Mouse (Mus musculus) right cerebral cortex, postnatal 4 days (tissue): ENCODE results near the gene Col4a2.
"Not testable (repeated sequence)": the region's sequence is repeated elsewhere in the genome, so short reads cannot be mapped to it uniquely, and the experiment has no call there.

ENCODE experiments used
- DNase-seq: peaks from one replicate; pipeline ENCODE4 v3.0.0-alpha.2; 2022

Gene Col4a2

DNA sequence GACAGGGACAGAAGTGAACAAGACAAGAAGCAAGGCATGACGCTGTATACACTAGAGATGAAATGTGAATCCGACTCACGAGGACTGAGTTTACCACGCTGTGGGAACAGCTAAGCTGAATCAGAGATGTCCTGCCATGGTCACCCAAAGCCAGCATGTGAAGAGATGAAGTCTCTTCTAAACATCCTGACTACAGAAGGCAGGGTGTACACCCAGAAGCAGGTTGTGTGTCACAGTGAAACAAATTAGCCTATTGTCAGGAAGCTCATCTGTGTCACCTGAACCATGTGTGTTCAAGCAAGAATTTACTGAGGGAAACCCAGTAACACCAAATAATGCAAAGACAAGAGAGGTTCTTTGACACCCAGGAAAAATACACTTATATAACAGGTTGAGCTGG is 153.0 kb downstream of the Col4a2 start:
- DNase-seq: no peak

DNA sequence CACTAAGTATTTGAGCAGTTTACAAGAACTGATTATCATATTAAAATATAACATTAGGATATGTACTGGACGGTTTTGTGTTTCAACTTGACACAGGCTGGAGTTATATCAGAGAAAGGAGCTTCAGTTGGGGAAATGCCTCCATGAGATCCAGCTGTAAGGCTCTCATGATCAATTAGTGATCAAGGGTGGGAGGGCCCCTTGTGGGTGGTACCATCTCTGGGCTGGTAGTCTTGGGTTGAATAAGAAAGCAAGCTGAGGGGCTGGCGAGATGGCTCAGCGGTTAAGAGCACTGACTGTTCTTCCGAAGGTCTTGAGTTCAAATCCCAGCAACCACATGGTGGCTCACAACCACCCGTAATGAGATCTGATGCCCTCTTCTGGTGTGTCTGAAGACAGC is 153.9 kb downstream of the Col4a2 start:
- DNase-seq: not testable (repeated sequence)

DNA sequence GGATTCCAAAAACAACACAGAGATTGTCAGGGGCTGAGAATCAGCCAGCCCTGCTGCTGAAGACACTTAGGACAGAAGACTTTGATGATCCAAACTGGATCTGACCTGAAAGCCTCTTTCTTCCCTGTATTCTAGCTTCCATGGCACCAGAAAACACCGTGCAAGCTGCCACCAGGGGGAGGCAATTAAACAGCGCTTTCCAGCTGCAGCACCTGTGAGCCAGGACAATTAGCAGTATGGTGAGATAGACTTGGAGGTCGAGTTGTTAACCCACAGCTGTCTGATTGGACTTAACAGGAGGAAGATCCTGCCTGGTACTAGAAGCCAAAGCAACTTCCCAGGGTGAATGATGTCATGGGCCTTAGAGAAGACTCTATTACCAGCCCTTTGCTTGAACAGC is 156.5 kb downstream of the Col4a2 start:
- DNase-seq: peak; percentile 29

DNA sequence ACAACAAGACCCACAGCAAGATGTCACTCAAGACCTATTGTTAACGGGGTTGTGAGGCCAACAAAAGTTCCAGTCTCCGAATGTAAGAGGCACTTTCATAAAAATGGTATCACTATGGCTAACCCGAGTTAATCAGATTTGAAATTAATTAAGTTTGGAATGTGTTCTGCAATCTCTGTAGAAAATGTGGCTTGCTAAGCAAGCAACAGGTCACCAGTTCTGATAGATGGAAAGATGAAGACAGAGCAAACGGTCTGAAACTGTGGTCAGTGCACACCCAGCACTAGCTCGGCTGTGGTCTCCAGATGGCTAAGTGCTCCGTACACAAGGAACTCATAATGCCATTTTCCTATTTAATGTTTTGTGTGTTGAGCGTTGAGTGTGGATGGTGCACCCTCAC is 158.1 kb downstream of the Col4a2 start:
- DNase-seq: no peak

DNA sequence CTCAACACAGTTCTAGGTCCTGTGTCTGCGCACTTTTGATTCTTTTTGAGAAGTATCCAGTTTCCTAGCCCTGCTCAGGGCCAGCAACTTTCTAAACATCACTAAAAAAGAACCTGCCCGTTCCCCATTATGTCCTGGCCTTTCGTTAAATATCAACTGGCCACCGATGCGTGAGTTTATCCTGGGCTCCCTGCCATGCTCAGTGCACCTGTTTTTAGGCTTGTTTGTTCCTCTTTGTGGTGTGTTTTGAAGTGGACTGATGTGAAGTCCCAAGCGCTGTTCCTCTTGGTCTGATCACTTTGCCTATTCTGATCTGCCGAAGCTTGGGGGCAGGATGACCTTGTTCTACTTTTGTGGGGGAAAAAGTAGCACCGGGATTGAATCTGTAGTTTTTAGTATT is 158.7 kb downstream of the Col4a2 start:
- no peak for DNase-seq

DNA sequence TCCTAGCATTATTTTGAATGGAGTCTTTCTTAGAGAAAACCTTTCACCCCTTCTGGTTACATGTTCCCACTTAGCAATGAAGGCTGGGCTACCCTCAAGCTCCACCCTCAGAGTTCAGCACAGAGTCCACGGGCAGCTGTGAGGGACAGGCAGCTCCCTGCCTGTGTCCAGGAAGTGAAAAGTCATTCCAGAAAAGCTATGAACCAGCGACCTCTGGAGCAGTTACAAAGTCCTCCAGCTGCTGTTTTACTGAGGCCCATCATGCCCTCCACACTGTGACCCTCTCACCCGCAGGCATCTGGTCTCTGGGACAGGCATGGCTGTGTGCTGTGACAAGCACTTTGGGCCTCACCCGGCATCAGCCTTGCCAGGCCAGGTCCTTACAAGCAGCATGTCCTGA is 160.5 kb downstream of the Col4a2 start:
- no peak for DNase-seq

DNA sequence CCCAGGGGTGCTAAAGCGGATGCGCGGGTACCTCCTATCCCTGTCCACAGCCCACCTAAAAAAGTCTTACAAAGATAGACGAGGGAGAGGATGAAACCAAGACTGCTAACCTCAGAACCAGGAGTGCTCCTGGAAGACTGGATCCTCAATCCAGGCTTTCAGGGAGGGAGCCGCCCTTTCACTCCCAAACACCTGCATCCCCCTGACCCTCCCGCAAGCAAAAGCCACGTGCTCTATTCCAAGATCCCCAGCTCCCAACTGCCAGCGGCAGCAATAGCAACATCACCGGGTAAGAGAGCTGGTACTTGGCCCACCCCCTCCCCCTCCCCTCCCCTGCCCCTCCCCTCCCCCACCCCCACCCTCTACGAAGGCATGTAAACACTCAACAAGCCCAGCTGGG is 162.8 kb downstream of the Col4a2 start:
- DNase-seq: no peak

DNA sequence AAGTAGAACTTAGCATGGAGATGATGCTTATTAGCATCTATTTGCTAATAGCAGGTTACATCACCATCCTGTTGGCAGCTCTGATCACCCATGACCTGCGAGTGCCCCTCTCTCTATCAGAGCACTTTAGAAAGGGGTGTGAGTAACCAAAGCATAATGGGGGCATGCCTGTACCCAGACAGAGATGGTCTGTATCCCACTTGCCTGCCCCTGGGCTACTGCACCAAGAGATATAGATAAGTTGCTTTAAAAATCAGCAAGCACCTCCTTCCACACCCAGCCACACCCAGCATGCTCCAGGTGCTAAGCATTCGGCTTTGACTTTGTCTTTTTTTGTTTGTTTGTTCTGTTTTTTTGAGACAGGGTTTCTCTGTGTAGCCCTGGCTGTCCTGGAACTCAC is 163.3 kb downstream of the Col4a2 start:
- no peak for DNase-seq

DNA sequence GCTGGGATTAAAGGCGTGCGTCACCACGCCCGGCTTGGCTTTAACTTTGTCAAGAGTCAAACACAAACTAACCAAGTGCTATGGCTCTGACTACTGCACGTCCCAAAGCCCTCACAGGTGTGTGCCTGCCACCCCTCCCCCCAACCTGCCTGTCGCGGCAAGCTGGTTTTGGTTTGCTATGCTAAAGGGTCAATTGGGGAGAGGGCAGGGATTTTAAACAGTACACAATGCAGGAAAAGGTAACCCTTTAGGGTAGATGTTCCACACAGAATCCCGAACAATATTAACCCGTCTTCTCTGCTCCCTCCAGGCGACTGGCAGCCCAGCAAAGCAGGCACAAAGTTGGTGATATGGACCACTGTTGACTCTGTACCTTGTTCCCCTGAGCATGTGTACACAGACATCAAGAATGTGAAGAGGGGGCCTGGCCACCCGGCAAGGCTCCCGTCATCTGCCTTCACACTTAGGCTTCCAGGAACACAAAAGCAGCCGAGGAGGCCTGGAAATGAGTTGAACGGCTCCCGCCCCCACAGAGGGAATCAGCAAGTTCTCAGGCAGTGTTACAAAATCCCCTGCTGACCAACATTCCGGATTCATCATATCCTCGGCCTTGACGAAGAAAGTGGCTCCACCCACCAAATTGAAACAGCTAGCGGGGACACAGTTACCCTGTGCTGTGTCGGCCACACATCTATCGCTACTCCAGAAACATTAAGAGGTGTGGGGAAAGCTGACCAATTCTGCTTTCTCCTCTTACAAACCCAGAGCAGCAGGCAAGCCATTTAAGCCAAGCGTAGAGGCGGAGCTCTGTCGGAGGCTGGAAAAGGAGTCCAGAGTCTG is 164.0 kb downstream of the Col4a2 start:
- no peak for DNase-seq

DNA sequence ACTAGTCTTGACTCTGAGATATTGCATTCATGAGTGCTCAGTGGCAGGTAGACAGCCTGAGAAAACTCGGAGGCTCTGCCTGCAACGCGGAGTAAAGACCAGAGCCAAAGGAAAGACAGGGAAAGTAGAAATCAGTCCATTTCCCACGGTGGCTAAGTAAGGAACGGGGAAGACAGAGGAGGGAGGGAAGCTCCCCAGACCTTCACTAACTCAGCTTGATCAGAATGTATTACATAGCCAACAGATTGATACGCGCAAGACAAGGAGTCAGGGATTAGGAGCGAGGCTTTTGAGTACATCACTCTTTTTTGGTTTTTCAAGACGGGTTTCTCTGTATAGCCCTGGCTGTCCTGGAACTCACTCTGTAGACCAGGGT is 164.6 kb downstream of the Col4a2 start:
- no peak for DNase-seq

DNA sequence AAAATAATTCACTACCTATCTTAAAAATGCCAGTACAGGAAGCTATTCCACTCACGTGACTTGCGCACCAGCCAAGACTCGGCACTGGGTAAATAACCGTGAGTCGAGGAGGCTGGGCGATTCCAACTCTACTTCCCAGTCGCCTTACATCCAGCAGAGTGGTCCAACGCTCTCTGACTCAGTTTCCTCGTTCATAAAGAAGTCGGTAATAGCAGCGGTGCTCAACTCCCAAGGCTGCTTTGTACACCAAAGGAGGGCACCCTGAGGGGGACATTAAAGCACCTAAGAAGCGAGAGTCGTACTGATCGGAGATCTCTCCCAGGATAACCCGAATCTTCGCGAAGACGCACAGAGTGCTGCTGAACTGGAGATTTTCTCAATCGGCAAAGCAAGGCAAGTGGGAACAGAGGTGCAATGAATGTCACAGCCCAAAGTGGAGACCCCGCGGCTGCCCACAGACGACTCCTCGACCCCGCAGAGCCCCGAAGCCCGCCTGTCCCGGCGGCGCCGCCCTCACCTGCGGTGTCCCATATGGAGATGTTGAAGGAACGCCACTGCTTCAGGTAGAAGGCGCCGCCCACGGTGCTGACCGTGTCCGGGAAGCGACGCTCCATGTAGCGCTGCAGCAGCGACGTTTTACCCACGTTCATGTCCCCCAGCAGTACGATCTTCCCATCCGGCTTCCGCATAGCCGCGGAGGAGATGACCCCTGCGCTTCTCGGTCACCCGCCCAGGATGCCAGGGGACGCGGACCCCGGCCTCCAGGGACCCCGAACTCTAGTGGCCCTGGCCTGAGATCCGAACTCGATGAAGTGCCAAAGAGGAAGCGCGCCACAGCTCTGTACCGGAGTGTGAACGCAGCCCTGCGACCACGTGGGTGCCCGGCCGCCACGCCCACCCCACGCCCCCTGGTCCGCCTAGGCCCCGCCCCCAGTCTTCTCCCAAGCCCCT is 165.5 kb downstream of the Col4a2 start, which contains the start of gene Rab20:
TSS of gene Rab20 (minus strand) at position 900 of the 951 bp plus-strand sequence.
- DNase-seq: peak; percentile 56

DNA sequence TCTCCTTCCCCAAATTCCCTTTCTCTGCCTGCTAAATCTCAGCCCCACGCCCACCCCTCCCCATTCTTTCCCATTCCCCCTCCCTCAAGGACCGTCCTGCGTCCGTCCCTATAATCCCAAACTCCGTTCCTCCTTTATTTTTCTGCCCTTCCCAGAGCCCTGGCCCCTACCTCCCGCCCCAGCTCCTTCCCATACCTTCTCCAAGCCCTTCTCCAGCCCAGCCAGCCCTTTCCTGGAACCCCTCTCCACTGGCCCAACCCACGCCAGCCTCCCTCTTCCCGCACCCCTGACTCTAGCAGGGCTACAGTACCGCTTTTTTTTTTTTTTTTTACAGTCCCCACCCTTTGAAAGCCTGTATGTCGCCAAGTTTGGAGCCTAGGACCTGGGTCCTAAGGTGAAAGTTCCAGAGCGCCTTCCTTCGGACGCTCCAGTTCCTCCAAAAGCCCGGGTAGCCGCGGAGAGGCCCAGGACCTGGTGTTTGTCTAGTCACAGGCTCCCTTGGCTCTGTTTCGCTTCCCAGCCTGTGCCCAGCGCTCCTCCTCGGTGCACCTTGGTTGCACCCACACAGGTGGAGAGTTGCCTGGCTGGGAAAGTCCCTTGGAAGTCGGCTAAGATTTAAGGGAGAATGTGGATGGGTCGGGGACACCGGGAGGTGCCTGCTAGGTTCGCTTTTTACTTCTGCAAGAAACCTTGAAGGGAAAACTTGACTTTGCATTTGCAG is 166.4 kb downstream of the Col4a2 start:
- DNase-seq: no peak

DNA sequence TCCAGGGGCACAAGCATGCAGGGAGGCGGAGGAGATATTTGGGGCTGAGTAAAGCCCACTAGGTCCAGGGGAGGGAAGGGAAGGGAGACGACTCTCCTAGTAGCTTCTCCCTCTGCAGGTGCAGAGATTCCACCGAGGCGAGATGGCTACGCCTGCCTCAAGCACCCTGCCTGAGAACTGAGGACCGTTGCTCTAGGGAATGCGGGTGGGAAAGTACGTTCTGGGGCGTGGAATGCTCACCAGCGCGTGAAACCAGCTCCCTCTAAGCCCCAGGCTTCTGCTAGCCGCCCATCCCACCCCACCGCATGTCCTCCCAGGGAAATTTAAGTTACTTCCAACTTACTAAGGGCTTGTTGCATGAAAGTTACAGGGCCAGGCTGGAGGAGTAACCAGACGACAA is 167.0 kb downstream of the Col4a2 start:
- DNase-seq: no peak

DNA sequence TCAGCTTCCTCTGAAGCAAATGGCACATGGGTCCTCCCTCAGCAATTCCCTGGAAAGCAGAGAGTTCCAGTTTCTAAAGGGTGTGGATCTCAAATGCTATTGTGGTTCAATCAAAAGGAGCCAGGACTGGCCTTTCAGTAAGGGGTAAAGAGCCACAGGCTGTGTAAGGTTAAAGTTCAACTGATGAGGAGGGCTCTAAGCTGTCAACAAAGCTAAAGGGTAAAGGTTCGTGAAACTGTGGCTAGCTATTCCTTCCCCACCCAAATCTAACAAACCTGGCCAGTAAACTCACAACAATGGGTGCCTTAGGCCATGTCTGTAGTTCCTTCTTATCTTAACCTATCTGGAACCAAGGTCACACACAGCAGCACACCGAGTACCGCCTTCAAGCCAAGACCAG is 169.3 kb downstream of the Col4a2 start:
- DNase-seq: no peak

DNA sequence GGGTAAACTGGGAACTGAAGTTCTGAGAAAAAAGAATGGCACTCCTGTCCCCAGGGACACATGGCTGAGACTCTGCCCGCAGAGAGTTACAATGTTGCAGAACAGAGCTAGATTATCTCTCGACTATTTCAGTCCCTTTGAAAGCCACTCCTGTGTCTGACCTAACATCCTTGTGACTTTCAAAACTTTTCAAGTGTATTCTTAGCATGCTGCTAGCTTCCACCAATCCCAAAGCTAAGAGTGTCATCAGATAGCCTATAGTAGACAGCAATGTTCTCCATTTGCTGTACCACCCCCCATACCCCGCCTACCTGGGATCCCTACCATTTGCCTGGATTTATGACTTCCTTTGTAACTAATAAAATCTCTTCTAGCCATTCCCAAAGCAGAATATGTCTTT is 169.9 kb downstream of the Col4a2 start:
- no peak for DNase-seq

DNA sequence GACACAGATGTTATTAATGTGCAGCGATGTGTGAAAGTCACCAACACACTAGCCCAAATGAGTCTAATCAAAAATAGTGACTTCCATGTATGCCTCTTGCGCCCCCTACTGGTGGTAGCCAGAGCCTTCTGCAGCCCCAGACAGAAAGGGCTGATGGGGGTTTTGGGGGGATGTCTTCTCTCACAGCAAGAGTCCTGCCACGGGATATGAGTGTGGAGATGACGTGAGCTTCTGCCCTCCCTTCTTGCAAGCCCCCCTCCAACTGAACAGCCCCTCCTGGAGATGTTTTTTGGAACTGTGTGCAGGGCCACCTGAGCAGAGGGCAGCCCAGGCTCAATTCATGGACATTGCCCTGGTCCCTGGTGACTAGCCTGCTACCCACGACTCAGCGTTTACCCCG is 173.5 kb downstream of the Col4a2 start:
- DNase-seq: peak; percentile 84

DNA sequence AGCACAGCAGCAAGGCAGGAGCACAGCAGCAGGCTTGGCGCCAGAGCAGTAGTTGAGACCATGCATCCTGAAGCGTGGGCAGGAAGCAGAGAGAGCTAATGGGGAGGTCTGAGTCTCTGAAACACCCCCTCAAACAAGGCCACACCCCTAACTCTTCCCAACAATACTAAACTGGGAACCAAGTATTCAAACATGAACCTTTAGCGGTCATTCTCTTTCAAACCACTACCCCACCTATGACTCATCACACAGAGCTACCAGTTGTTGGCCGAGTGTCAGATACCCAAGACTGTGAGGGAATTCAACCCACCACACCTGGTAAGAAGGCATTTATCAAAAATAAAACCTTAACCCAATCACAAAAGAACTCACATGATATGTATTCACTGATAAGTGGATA is 174.6 kb downstream of the Col4a2 start:
- no peak for DNase-seq

DNA sequence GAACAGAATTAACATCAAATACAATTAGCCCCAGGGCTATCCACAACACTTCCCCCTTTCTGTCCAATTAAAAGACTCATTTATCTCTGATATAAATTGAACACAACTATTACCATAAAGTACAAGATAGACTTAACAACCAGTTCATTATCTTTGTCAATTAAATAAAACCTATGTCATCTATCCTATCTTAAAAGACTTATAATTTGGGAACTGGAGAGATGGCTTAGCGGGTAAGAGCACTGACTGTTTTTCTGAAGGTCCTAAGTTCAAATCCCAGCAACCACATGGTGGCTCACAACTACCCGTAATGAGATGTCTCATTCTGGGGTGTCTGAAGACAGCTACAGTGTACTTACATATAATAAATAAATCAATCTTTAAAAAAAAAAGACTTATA is 179.7 kb downstream of the Col4a2 start:
- not testable (repeated sequence) for DNase-seq

DNA sequence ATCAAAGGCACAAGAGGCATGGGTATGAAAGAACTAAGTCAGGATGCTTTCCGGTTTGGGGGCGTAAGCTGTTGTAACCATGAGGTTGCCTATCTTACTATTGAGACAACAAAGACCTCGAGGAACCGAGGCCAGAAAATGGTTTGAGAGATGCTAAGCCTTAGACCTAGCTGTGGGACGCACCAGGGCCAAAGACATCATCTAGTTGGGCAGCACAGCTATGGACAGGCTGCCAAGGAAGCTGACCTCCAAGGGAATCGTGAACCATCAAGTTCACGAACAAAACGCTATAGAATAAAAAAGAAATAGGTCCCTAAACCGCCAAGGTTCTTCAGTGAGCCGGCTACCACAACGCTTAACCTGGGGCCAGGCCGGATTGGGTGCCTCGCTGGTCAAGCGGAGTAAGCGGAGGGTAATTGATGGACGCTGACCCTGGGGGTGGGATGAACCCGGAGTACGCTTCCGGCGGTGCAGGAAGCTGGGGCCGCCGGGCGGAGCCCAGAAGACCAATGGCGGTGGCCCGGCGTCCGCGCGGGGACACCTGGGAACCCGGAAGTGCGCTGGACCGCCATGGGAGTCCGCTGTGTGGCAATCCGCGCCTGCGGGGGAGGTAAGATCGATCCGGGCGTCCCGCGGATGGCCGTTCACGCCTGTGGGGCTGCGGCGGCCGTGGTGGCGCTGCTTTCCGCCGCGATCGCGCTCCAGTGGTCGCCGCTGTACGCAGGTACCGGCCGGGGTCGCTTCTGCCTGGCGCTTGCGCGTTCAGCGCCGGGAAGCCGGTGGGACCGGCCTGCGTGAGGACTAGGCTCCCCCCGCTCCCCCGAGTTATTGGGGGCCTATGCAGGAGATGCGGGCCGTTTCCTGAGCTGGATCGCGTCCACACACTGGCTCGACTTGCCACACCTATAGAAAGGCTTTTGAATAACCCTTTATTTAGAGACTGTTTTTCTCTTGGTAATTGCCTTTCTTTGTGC is 184.7 kb downstream of the Col4a2 start, which contains the start of gene Naxd:
TSS of gene Naxd (plus strand) at position 490 of the 974 bp plus-strand sequence.
- peak; percentile 82 for DNase-seq

DNA sequence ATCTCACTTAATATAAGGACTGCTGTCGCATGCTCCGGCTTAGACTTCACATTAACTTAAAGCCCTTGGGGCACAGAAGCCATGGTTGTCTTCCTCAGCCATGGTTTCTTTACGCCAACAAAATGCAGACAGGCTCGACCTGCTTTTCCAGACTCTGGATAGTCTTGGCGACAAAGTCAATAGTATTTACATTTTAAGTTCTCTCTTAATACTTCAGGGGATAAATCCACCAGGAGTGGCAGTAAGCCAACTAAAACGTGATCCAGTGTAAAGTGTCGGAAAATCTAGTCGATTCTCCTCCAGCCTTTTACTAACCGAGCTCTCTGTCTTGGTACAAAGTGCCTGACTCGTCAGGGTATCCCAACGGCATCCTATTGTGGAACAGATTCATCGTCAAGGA is 185.7 kb downstream of the Col4a2 start:
- no peak for DNase-seq
